Mouse (Mus musculus) liver, embryonic 12.5 days (tissue): ENCODE measurements around the gene Erg28. TPM values are rescaled to one million over a fixed set of nuclear protein-coding genes. Genes with fewer than 3 reads are reported as not detected.

ENCODE experiments used
- ATAC-seq: fragments of 200-750 bp; cut with Nextera tagmentation; 2 replicates; pipeline ENCODE4 v1.8.0; 2017; ENCODE audit warnings: moderate number of reproducible peaks, mild to moderate bottlenecking, moderate library complexity
- H3K27ac ChIP-seq: fragments of 300-500 bp; sonication (generic); 2 replicates; pipeline ENCODE4 v1.5.1; 2016; ENCODE audit warnings: mild to moderate bottlenecking
- H3K27me3 ChIP-seq: fragments of 300-500 bp; sonication (generic); replicated peaks from 2 replicates; pipeline ENCODE4 v1.6.1; 2016; ENCODE audit warnings: mild to moderate bottlenecking, moderate library complexity
- H3K36me3 ChIP-seq: fragments of 300-500 bp; sonication (generic); 2 replicates; pipeline ENCODE4 v1.6.1; 2016; ENCODE audit warnings: mild to moderate bottlenecking, moderate library complexity
- H3K4me1 ChIP-seq: fragments of 300-500 bp; sonication (generic); 2 replicates; pipeline ENCODE4 v1.6.1; 2016
- H3K4me2 ChIP-seq: fragments of 300-500 bp; sonication (generic); 2 replicates; pipeline ENCODE4 v1.6.1; 2016; ENCODE audit warnings: mild to moderate bottlenecking, moderate library complexity
- H3K4me3 ChIP-seq: fragments of 300-500 bp; sonication (generic); 2 replicates; pipeline ENCODE4 v1.5.1; 2016; ENCODE audit warnings: mild to moderate bottlenecking, moderate library complexity
- H3K9ac ChIP-seq: fragments of 300-500 bp; sonication (generic); 2 replicates; pipeline ENCODE4 v1.6.1; 2016; ENCODE audit warnings: mild to moderate bottlenecking, moderate library complexity
- H3K9me3 ChIP-seq: fragments of 300-500 bp; sonication (generic); replicated peaks from 2 replicates; pipeline ENCODE4 v1.6.1; 2016; ENCODE audit warnings: mild to moderate bottlenecking, moderate library complexity
- WGBS: fragments of 180-500 bp; shearing (Covaris S2); methylation state at CpG from one replicate; pipeline ENCODE4 v1.1.7; 2016; ENCODE audit not compliant: insufficient replicate concordance; 5-methylcytosine and 5-hydroxymethylcytosine counted together
- polyA plus RNA-seq: library from polyadenylated mRNA; unstranded; fragments of >200 nt; fragmentation: Nextera tagmentation; extraction: Ambion mirVana; gene quantifications from 2 replicates; pipeline ENCODE4 v1.2.1, GENCODE M21; 2016

Gene Erg28
- polyA plus RNA-seq = 99.3 and 101 TPM in 2 replicates

DNA sequence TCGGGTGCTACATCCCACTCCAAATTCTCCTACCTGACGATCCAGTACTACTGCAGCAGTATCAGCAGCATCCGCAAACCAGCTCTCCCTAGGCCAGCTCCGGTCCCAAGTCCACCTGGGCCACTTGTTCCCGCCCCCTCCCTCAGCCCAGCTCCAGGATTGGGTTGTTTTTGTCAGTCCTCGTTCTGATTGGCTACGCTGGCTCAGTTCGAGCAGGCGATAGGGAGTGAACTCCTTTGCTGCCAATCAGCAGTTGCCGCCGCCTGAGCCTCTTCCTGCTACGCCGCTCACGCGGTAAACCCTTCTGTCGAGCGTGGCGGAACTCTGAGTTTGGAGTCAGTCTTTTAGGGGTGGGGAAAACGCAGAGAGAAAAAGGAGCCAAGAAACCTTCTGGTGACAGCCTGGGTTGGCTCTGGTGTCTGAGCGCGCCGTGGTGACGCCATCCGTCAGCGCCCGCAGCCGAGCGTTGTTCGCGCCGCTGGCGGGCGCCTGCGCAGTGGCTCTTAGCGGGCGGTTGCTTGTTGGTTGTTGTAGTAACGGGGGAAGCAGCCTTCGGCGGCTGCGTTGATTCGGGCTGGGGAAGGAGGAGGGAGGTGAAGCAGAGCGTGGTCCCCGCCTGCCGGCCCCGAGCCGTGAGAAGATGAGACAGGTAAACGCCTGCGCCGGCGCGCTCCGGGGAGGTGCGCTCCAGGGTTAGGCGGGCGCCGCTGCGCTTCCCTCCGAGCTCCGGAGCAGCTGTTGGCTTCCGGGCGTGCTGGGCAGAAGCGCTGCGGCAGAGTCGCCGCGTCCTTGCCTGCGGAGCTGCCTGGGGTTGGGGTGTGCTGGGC, at the start of gene Erg28, which contains the start of gene Ttll5:
Gene Erg28, minus strand, starts transcription at position 113 of the 827 bp plus-strand sequence.
Gene Ttll5, plus strand, starts transcription at position 222 of the 827 bp plus-strand sequence.
- H3K9ac ChIP-seq = peak within 1 kb of the TSS; percentile 88
- no peaks in the 10 kb centered on the region for H3K9me3 ChIP-seq
- WGBS = 1% methylated on average over 66 of the region's 67 CpGs
- H3K36me3 ChIP-seq = peaks cover 57% of the 10 kb centered on the region
- H3K4me2 ChIP-seq = peak within 1 kb of the TSS; percentile 83
- ATAC-seq = peak; percentile 95
- H3K27me3 ChIP-seq = no peaks in the 10 kb centered on the region
- H3K4me3 ChIP-seq = peak within 1 kb of the TSS; percentile 85
- H3K4me1 ChIP-seq = peaks cover 34% of the 10 kb centered on the region
- peak within 1 kb of the TSS; percentile 97 for H3K27ac ChIP-seq

DNA sequence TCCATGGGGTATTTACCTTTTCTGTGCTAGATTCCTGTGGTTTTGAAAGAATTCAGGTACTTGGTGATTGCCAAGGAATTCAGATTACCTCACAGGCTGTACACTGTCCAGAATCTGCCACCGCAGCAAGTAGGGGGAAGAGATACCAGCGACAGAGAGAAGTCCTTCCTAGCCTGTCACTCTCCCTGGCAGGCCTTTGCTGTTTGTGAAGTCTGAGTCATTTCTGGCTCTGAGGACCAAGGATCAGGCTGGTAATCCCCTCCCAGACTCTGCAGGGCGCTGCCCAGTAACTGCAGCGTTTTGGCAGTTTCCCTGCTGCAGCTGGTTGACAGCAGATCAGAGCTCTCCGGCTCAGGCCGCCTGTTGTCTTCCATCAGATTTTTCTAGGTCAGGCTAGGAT, 45.1 kb upstream of the Erg28 start:
- no peaks in the 10 kb centered on the region for H3K9me3 ChIP-seq
- peaks cover 26% of the 10 kb centered on the region for H3K36me3 ChIP-seq
- no peak overlapping the region for H3K4me2 ChIP-seq
- no peaks in the 10 kb centered on the region for H3K27me3 ChIP-seq
- no peak overlapping the region for H3K27ac ChIP-seq
- no peaks in the 10 kb centered on the region for H3K4me1 ChIP-seq
- no peak overlapping the region for H3K4me3 ChIP-seq
- 65% methylated on average over 6 of the region's 6 CpGs for WGBS
- H3K9ac ChIP-seq = no peak overlapping the region
- no peak for ATAC-seq

DNA sequence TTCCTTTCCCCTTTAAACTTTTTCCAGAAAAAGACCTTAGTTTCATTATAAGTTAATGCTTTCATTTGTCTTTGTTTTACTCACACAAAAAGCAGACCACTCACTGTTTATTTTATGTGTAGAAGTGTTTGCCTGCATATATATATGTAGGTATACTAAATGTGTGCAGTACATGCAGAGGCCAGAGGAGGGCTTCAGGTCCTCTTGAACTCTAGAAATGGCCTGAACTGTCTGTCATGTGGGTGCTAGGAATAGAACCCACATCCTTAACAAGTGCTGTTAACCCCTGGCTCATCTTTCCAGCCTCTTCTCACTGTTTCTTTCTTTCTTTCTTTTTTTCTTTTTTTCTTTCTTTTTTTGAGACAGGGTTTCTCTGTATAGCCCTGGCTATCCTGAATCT, 42.8 kb upstream of the Erg28 start:
- ATAC-seq = no peak
- Histone ChIP-seq H3K4me3 (no peak overlapping the region), H3K9me3 (no peaks in the 10 kb centered on the region), H3K36me3 (peaks cover 34% of the 10 kb centered on the region), H3K9ac (no peak overlapping the region), H3K4me2 (no peak overlapping the region), H3K27me3 (no peaks in the 10 kb centered on the region), H3K4me1 (peaks cover 7% of the 10 kb centered on the region; the same call in 1 of the 2 replicates), H3K27ac (no peak overlapping the region)

DNA sequence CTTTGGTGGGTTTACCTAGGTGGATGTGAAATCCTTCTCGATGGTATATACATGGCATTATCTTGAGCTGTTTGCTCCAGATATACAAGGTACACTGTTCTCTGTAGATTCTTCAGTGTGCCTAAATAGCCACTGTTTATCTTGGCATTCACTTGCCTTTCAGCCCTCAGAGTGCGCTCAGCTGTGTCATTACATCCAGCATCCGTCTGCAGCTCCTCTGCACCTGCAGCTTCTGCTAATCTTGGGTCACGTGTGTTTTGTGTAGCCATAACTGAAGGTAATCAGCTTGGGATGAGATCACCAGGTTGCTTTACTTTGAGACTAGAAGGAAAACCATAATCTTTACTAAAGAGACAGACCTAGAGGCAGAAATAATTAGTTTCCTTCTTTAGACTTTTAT, 42.3 kb upstream of the Erg28 start:
- H3K9ac ChIP-seq = no peak overlapping the region
- no peak overlapping the region for H3K4me2 ChIP-seq
- H3K36me3 ChIP-seq = peaks cover 34% of the 10 kb centered on the region
- no peaks in the 10 kb centered on the region for H3K27me3 ChIP-seq
- H3K9me3 ChIP-seq = no peaks in the 10 kb centered on the region
- 76% methylated on average over 4 of the region's 4 CpGs for WGBS
- peaks cover 7% of the 10 kb centered on the region; the same call in 1 of the 2 replicates for H3K4me1 ChIP-seq
- no peak for ATAC-seq
- no peak overlapping the region for H3K4me3 ChIP-seq
- no peak overlapping the region for H3K27ac ChIP-seq

DNA sequence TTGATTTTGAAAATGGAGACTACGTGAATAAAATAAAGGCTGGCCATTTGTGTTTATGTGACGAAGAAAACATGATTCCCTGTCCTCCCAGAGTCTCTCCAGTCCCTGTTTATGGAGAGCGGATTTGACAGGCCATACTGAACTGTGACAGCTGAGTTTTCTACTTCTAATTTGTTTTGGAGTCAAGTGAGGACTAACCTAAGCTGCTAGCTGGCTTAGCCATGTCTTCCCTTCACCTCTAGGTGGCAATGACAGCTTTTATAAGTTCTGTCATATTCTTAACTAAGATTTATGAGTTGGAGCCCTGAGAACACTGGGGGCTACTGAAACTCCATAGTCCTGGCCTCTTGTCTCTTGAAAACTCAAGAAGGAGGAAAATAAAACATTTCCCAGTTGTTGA, 41.2 kb upstream of the Erg28 start:
- H3K9me3 ChIP-seq = no peaks in the 10 kb centered on the region
- H3K27ac ChIP-seq = no peak overlapping the region
- H3K4me2 ChIP-seq = no peak overlapping the region
- no peaks in the 10 kb centered on the region for H3K27me3 ChIP-seq
- peaks cover 34% of the 10 kb centered on the region for H3K36me3 ChIP-seq
- peaks cover 7% of the 10 kb centered on the region; the same call in 1 of the 2 replicates for H3K4me1 ChIP-seq
- no peak for ATAC-seq
- WGBS = 71% methylated on average over 3 of the region's 3 CpGs
- H3K9ac ChIP-seq = no peak overlapping the region
- H3K4me3 ChIP-seq = no peak overlapping the region

DNA sequence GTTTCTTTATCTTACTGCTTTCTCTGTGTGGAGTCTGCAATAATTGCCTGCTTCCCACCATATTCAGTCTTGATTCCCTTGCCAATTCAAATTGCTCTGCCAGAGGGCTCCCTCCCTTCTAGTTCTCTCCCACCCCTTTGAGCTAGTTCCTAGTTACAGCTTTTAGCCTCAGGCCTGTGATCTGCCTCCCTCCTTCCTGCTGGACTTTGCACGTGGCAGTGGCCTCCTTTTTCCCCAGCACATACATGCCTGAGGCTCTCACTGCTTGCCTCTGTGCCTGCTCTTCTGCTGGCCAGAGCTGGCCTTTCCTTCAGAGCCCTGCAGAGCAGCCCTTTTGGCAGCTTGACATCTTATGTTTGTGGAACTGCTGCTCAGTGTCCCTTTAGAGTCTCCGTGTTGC, 38.2 kb upstream of the Erg28 start:
- H3K27me3 ChIP-seq = no peaks in the 10 kb centered on the region
- no peak overlapping the region for H3K4me2 ChIP-seq
- ATAC-seq = no peak
- H3K27ac ChIP-seq = no peak overlapping the region
- no peaks in the 10 kb centered on the region for H3K9me3 ChIP-seq
- 49% methylated on average over 2 of the region's 2 CpGs for WGBS
- no peak overlapping the region for H3K9ac ChIP-seq
- H3K4me1 ChIP-seq = peaks cover 7% of the 10 kb centered on the region; the same call in 1 of the 2 replicates
- no peak overlapping the region for H3K4me3 ChIP-seq
- peaks cover 29% of the 10 kb centered on the region for H3K36me3 ChIP-seq

DNA sequence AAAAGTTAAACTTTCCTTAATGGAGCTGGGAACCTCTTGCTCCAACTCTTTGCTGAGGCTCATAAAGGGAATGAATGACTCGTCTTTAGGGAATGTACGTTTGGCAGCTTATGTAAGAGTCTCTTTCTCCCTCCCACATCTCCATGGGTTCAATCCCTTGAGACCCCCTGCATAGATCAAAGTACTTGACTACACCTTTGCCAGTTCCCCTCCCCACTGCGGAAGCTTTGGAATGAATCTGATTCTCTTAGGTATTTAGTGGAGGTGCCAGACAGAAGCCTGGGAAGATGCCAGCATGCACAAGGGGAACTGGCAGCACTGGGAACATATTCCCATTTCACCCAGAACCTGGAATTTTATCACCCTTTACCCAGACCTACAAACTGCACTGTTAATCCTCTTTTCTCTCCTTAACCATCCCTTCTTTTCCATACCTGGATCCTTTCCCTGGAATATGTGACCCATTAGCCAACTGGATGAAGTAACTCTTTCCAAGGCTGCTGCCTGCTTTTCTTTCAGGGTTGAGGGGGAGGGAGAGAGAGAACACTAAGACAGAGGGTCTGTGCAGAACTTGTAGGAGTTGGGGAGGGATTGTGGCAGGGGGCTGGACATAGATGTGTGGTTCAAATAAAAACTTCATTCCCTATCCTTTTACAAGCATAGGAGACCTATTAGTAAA, 35.3 kb upstream of the Erg28 start:
- H3K4me1 ChIP-seq = peaks cover 7% of the 10 kb centered on the region; the same call in 1 of the 2 replicates
- no peak overlapping the region for H3K4me2 ChIP-seq
- WGBS = 64% methylated on average over 3 of the region's 3 CpGs
- H3K36me3 ChIP-seq = peaks cover 36% of the 10 kb centered on the region
- no peak overlapping the region for H3K4me3 ChIP-seq
- ATAC-seq = no peak
- no peak overlapping the region for H3K27ac ChIP-seq
- H3K9me3 ChIP-seq = no peaks in the 10 kb centered on the region
- H3K9ac ChIP-seq = no peak overlapping the region
- H3K27me3 ChIP-seq = no peaks in the 10 kb centered on the region

DNA sequence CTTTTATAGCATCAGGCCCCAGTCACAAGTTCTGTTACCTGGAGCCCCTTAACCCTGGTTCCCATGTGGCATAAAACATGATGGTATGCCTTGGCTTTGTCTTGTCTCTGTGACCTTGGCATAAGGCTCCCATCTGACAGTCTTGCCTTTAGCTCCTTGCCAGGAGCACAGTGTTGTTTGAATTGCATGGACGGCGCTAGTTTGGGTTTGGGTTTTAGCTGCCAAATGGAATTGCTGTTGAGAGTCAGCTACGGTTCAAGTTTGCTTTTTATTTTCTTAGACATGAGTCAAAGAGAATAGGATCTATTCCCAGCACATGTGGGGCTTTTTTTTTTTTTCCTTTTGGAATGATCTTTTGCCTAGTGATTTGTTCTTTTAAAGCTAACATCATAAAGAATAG, 34.8 kb upstream of the Erg28 start:
- no peak for ATAC-seq
- Histone ChIP-seq H3K27me3 (no peaks in the 10 kb centered on the region), H3K27ac (no peak overlapping the region), H3K36me3 (peaks cover 31% of the 10 kb centered on the region), H3K4me3 (no peak overlapping the region), H3K9me3 (no peaks in the 10 kb centered on the region), H3K9ac (no peak overlapping the region), H3K4me2 (no peak overlapping the region), H3K4me1 (peaks cover 7% of the 10 kb centered on the region; the same call in 1 of the 2 replicates)
- WGBS = 91% methylated on average over 3 of the region's 3 CpGs

DNA sequence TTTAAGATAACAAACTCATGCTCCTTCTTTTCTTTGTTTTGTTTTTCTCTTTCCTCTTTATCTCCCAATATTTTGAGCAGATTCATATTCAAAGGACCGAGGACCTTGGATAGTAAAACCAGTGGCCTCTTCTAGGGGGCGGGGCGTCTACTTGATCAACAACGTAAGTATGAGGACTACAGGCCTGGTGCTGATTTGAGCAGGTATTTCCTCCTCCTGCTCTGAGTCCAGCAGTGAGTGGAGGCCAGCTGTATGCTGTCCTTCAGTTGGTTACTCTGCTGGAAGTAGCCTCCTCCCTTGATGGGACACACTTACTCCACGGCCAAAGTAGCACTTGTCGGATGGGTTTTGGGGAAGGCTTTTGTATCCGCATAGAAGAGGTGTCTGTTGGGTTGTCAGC, 33.0 kb upstream of the Erg28 start:
- H3K9ac ChIP-seq = no peak overlapping the region
- H3K27me3 ChIP-seq = no peaks in the 10 kb centered on the region
- H3K4me3 ChIP-seq = no peak overlapping the region
- WGBS = 86% methylated on average over 7 of the region's 7 CpGs
- ATAC-seq = no peak
- H3K9me3 ChIP-seq = no peaks in the 10 kb centered on the region
- H3K4me2 ChIP-seq = no peak overlapping the region
- peaks cover 32% of the 10 kb centered on the region for H3K36me3 ChIP-seq
- H3K27ac ChIP-seq = no peak overlapping the region
- peaks cover 1% of the 10 kb centered on the region; the same call in 1 of the 2 replicates for H3K4me1 ChIP-seq

DNA sequence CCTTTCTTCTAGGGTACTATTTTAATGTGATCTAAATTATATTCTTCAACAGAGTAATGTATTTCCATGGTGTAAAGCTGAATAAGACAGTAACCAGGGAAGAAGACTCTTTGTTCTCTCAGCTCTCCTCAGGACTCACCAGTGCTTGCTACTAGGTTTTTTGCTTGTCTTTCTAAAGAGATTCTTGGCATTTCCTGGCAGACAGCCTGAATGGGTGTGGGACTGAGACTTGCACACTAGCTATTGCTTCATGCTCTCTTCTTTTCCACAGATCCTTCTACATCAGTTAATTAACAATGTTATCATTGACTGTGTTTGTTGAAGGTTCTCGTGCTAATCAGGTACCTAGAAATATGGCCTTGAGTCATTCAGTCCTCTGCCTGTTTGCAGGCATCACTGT, 29.9 kb upstream of the Erg28 start:
- Histone ChIP-seq H3K9me3 (no peaks in the 10 kb centered on the region), H3K27ac (no peak overlapping the region), H3K4me1 (no peaks in the 10 kb centered on the region), H3K27me3 (no peaks in the 10 kb centered on the region), H3K9ac (no peak overlapping the region), H3K4me2 (no peak overlapping the region), H3K4me3 (no peak overlapping the region), H3K36me3 (peaks cover 40% of the 10 kb centered on the region)
- WGBS = 61% methylated on average over 1 of the region's 1 CpGs
- no peak for ATAC-seq

DNA sequence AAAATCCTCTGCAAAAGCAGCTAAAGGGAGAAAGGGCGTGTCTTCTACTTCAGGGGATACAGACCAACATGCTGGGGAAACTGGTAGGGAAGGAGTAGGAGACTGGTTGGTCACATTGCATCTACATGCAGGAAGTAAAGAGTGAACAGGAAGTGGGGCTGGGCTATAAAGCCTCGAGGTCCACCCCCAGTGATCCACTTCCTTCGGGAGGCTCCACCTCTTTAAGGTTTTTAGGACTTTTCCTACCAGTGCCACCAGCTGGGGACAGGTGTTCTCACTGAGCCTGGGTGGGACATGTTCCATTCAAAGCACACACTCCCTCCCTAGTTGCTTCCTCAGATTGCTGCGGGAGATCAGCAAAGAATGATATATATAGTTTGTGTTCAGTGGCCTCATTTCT, 29.5 kb upstream of the Erg28 start:
- Histone ChIP-seq H3K4me2 (no peak overlapping the region), H3K36me3 (peaks cover 45% of the 10 kb centered on the region), H3K27ac (no peak overlapping the region), H3K4me1 (no peaks in the 10 kb centered on the region), H3K9ac (no peak overlapping the region), H3K9me3 (no peaks in the 10 kb centered on the region), H3K27me3 (no peaks in the 10 kb centered on the region), H3K4me3 (no peak overlapping the region)
- WGBS = 71% methylated on average over 4 of the region's 4 CpGs
- no peak for ATAC-seq

DNA sequence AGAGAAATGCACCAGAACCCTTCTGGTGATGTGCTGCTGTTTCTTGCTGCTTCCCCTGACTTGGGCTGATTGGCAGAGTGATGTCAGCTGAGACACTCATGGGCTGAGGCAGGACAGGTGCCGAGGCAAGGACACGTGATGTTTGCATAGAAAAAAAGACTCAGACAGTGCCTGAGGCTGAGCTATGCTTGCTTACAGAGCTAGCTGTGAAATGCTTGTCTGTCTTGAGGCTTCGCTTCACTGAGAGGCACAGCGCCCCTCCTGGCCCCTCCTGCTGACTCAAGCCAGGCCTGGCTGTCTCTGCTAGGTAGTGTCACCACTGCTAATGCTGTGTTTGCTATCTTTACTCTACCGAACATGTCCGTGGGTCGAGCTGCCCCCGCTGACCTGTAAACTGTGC, 26.3 kb upstream of the Erg28 start:
- ATAC-seq = no peak
- 75% methylated on average over 8 of the region's 8 CpGs for WGBS
- no peaks in the 10 kb centered on the region for H3K9me3 ChIP-seq

More for the DNA sequence above, 26.3 kb upstream of the Erg28 start:
- Histone ChIP-seq H3K9ac (no peak overlapping the region), H3K36me3 (peaks cover 46% of the 10 kb centered on the region), H3K27me3 (no peaks in the 10 kb centered on the region), H3K4me2 (no peak overlapping the region), H3K27ac (no peak overlapping the region), H3K4me1 (no peaks in the 10 kb centered on the region), H3K4me3 (no peak overlapping the region)
